1 mouse cellular context compared by ENCODE assay signal in the genomic region with DNA sequence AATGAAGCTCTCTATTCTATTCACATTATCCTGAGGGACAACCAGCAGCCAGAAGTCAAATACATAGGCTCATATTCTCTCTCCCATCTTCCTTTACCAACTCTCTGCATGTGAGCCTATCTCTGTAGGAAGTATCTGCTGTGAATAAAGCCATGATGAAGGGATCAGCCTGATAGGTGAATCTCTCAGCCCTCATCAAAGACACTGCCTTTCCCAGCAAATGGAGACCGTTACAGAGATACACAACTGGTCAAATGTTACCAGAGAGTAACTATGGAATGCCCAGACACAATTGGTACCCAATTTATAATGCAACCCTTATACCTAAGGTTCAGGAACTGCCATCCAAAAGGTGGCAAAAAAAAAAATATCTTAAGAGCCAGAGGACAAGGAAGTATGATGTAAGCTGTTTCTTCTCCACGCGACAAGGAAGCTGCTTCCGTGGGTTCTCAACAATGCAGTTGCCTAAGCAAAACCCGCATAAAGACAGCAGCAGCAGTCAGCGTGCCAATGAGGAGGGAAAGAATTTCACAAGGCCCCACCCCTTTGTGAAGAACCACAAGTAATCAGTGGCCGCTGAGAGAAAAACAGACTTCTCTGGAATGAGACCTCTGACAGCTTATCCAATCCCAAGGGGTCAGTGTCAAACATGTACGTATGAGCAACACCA.
TF ChIP-seq lines count a peak whose summit lies in the region.

No protein-coding gene starts in this region.

TF ChIP-seq in MEL, 35 proteins besides CTCF, POLR2A, EP300 and RAD21 (continued from another document):
- TF ChIP-seq POLR2AphosphoS5 (IDR thresholded peaks at IDR 0.05; ENCODE audit: borderline replicate concordance, low read depth, low read length) (no peak; the same call in 1 of the 2 replicates), ZNF384 (IDR thresholded peaks at IDR 0.05; ENCODE audit: low read depth, low read length) (peak; percentile 80), RCOR1 (IDR thresholded peaks at IDR 0.05; ENCODE audit: low read depth, low read length) (no peak; the same call in none of the 2 replicates), MAX (IDR thresholded peaks at IDR 0.05; ENCODE audit: low read length) (peak; percentile 91), E2F4 (IDR thresholded peaks at IDR 0.05; ENCODE audit: borderline replicate concordance, low read depth, low read length) (0 out of 2 replicates have a peak, but pooled peaks have one; percentile 40), MAFK (IDR thresholded peaks at IDR 0.05; ENCODE audit: borderline replicate concordance, low read depth, low read length) (no peak), USF2 (IDR thresholded peaks at IDR 0.05; ENCODE audit: borderline replicate concordance in 1 of 2, insufficient read depth in 1 of 2, low read depth in 1 of 2, low read length in 2 of 2) (no peak), JUND (IDR thresholded peaks at IDR 0.05; ENCODE audit: low read depth, low read length) (0 out of 2 replicates have a peak, but pooled peaks have one; percentile 26), MYC (IDR thresholded peaks at IDR 0.05; ENCODE audit: low read depth, low read length) (peak; percentile 31; the same call in 1 of the 2 replicates), ZC3H11A (IDR thresholded peaks at IDR 0.05; ENCODE audit: low read depth, low read length) (no peak), MEF2A (IDR thresholded peaks at IDR 0.05; ENCODE audit: extremely low read depth, insufficient replicate concordance, low read depth, low read length, poor library complexity, severe bottlenecking) (no peak)
